Mouse (Mus musculus) liver, adult 2 months (tissue): ENCODE measurements around the gene Fnip2.

Experiments used
- CTCF ChIP-seq: fragments of 200-500 bp; IDR thresholded peaks from 2 replicates; pipeline ENCODE4 v1.5.1; 2011; ENCODE audit warnings: low read depth, low read length, control low read depth
- POLR2A ChIP-seq: fragments of 200-500 bp; IDR thresholded peaks from 2 replicates; pipeline ENCODE4 v1.6.1; 2011; ENCODE audit warnings: low read length, control low read depth; ENCODE audit not compliant: insufficient read depth; ENCODE audit errors: extremely low read depth

DNA sequence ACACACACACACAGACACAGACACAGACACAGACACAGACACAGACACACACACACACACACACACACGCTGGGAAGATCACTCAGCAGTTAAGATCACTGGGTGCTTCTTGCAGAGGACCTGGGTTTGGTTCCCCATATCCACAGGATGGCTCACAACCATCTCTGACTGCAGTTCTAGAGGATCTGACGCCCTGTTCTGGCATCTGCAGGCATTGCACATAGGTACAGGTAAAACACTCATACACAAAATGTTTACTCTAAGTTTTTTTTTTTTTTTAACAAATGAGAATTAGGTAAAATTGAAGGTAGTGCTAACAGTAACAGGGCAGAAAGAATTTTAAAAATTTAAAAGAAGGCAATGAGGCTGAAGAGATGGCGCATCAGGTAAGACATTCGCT is 121.5 kb downstream of the Fnip2 start:
- no peak for TF ChIP-seq CTCF
- TF ChIP-seq POLR2A: no peak
